Mouse (Mus musculus) liver, adult 2 months (tissue): ENCODE data around the gene Zfp704.

Experiments used
- CTCF ChIP-seq: fragments of 200-500 bp; IDR thresholded peaks from 2 replicates; pipeline ENCODE4 v1.5.1; 2011; ENCODE audit warnings: low read depth, low read length, control low read depth
- POLR2A ChIP-seq: fragments of 200-500 bp; IDR thresholded peaks from 2 replicates; pipeline ENCODE4 v1.6.1; 2011; ENCODE audit warnings: low read length, control low read depth; ENCODE audit not compliant: insufficient read depth; ENCODE audit errors: extremely low read depth

GRCm38 (mm10) chr3:9579028-9579643, 30.7 kb downstream of the Zfp704 start:
- no peak for TF ChIP-seq CTCF
- TF ChIP-seq POLR2A: no peak
